Mouse (Mus musculus): Measurements from ENCODE around the gene Dao. TPM values are rescaled to one million over a fixed set of nuclear protein-coding genes. Genes with fewer than 3 reads are reported as not detected.

The Dao gene
- total and polyA plus RNA-seq, 3 experiments: 1.4 to 3.6 (median 1.9) TPM

DNA sequence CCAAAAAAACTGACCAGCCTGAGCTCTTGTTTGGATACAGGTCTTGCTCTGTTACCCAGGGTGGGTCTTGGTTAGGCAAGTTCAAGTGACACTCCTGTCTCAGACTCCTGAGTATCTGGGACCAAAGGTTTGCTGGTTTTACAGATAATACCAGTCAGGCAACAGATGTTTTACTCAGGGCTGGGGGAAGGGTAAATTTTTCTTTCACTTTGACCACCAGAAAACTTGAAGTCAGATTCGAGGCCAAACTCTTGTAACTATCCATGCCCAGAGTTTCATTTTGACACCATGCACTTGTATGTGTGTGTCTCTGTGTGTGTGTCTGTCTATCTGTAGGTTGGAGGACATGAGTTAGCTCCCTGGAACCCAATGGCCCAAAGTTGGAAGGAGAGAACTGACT is 23.0 kb upstream of the Dao start (continued):
- TF ChIP-seq TBP (conservative IDR thresholded peaks at IDR 0.05; ENCODE audit: low read depth, low read length) (no peak), RCOR1 (conservative IDR thresholded peaks at IDR 0.05; ENCODE audit: low read depth, low read length) (no peak), ZKSCAN1 (IDR thresholded peaks at IDR 0.05; ENCODE audit: borderline replicate concordance, low read depth, low read length) (no peak), MAFK (IDR thresholded peaks at IDR 0.05; ENCODE audit: insufficient replicate concordance, low read length) (no peak)

DNA sequence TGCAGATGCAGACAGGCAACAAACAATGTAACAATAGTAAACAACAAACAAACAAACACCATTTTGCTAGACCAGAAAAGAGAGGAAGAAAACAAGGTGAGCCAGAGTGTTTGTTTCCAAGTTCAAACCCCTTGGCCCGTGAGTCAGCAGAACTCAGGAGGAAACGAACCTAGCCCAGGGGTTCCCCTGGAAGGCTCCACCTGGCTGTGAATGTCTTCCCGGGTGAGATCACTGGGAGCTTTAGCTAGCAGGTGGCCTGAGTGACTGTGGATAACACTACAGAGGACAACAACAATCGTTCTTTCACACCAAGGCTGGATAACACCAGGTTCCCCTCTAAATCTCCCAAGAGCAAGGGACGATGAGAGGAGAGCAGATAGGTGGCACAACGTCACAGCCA is 22.3 kb upstream of the Dao start:
- Histone ChIP-seq H3K79me2 (replicated peaks; ENCODE audit: control insufficient read depth, extremely low read depth, insufficient read depth, poor library complexity, severe bottlenecking) (no peaks in the 10 kb centered on the region), H3K36me3 (replicated peaks in 1 of 2; ENCODE audit: control insufficient read depth in 1 of 2, insufficient read depth in 1 of 2, low read length in 1 of 2) (peaks cover 17 to 65% of the 10 kb centered on the region in 2 experiments), H3K27ac (ENCODE audit: insufficient read depth, low read depth) (peak overlapping the region; percentile 63), H3K4me2 (ENCODE audit: insufficient read depth, low read depth, poor library complexity, severe bottlenecking) (peak overlapping the region; percentile 16; the same call in 1 of the 2 replicates), H3K4me3 (replicated peaks in 1 of 3; ENCODE audit: low read depth in 2 of 3, low read length in 2 of 3, poor library complexity in 1 of 3) (peak overlapping the region in 1 of 3 experiments; percentile 46), H3K4me1 (ENCODE audit: control insufficient read depth in 1 of 2, insufficient read depth in 2 of 2) (peaks cover 21 to 67% of the 10 kb centered on the region in 2 experiments), H3K9me3 (replicated peaks; ENCODE audit: low read length) (no peaks in the 10 kb centered on the region), H3K9ac (ENCODE audit: insufficient read depth, low read depth) (no peak overlapping the region), H3K27me3 (replicated peaks) (no peaks in the 10 kb centered on the region)
- in situ Hi-C loops (cut with MboI; ENCODE audit: low pct_ligation_motif_present, low pct_unique_long_range_greater_than_20kb, low sequenced_read_pairs) (no loop called here), dilution Hi-C loops (cut with MboI; ENCODE audit: extremely low pct_ligation_motif_present, extremely low pct_unique_long_range_greater_than_20kb, low sequenced_read_pairs) (no loop called here)
- TF ChIP-seq BHLHE40 (IDR thresholded peaks at IDR 0.05; ENCODE audit: low read depth, low read length) (peak; percentile 15; the same call in 1 of the 2 replicates), MAFK (IDR thresholded peaks at IDR 0.05; ENCODE audit: insufficient replicate concordance, low read length) (peak; percentile 24; the same call in 1 of the 2 replicates), JUN (IDR thresholded peaks at IDR 0.05; ENCODE audit: insufficient read depth, low read depth, low read length) (no peak), USF1 (IDR thresholded peaks at IDR 0.05; ENCODE audit: low read depth, low read length) (no peak)
- no peak for DNase-seq (ENCODE audit: extremely low read depth)

DNA sequence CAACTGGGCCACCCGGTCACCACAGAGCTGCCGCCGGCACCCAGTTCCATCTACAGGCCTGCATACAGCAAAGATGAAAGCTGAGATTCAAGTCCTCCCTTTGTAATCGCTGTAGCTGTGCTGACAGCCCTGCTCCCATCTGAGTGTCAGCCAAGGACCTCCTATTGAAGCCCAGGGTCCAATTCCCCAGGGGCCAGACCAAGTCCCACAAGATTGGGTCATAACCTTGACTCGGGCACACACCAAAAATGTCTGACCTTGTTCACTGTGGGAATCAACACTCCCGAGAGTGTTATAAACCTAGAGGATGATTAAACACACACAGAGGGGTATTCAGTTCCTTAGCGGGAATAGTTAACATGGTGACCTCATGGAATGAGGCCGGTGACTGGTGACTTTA is 21.7 kb upstream of the Dao start:
- no peak overlapping the region for H3K9ac ChIP-seq (ENCODE audit: insufficient read depth, low read depth)
- no peak overlapping the region for H3K4me3 ChIP-seq (replicated peaks in 1 of 3; ENCODE audit: low read depth in 2 of 3, low read length in 2 of 3, poor library complexity in 1 of 3)

DNA sequence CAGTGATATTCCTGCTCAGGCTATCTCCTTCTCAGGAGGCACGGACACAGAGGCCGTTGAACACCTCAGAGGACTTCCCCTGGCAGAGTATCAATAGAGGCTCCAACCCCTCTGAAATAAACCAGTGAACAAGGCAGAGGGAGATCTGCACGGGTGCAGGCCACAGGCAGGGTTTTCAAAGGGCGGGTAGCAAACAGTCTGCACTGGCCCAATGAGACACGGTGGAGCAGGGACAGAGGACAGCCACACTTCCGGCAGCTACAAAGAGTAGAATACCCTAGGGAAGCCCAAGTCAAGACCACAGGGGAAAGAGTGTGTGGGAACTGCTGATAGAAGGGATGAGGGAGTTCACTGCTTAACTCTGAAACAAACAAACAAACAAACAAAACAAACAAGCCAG is 20.0 kb upstream of the Dao start:
- Histone ChIP-seq H3K4me2 (ENCODE audit: insufficient read depth, low read depth, poor library complexity, severe bottlenecking) (no peak overlapping the region), H3K9me3 (replicated peaks; ENCODE audit: low read length) (no peaks in the 10 kb centered on the region), H3K4me1 (ENCODE audit: control insufficient read depth in 1 of 2, insufficient read depth in 2 of 2) (peaks cover 22 to 80% of the 10 kb centered on the region in 2 experiments), H3K79me2 (replicated peaks; ENCODE audit: control insufficient read depth, extremely low read depth, insufficient read depth, poor library complexity, severe bottlenecking) (no peaks in the 10 kb centered on the region), H3K36me3 (replicated peaks in 1 of 2; ENCODE audit: control insufficient read depth in 1 of 2, insufficient read depth in 1 of 2, low read length in 1 of 2) (peaks cover 8 to 54% of the 10 kb centered on the region in 2 experiments), H3K9ac (ENCODE audit: insufficient read depth, low read depth) (no peak overlapping the region), H3K27ac (ENCODE audit: insufficient read depth, low read depth) (no peak overlapping the region), H3K27me3 (replicated peaks) (no peaks in the 10 kb centered on the region), H3K4me3 (replicated peaks in 1 of 3; ENCODE audit: low read depth in 2 of 3, low read length in 2 of 3, poor library complexity in 1 of 3) (no peak overlapping the region)
- dilution Hi-C loops (cut with MboI; ENCODE audit: extremely low pct_ligation_motif_present, extremely low pct_unique_long_range_greater_than_20kb, low sequenced_read_pairs): no loop called here
- in situ Hi-C loops (cut with MboI; ENCODE audit: low pct_ligation_motif_present, low pct_unique_long_range_greater_than_20kb, low sequenced_read_pairs): no loop called here
- no peak for TF ChIP-seq BHLHE40 (IDR thresholded peaks at IDR 0.05; ENCODE audit: low read depth, low read length)
- no peak for TF ChIP-seq TBP (conservative IDR thresholded peaks at IDR 0.05; ENCODE audit: low read depth, low read length)
- DNase-seq (ENCODE audit: extremely low read depth): no peak

More for the DNA sequence above, 21.7 kb upstream of the Dao start:
- no peaks in the 10 kb centered on the region for H3K79me2 ChIP-seq (replicated peaks; ENCODE audit: control insufficient read depth, extremely low read depth, insufficient read depth, poor library complexity, severe bottlenecking)
- H3K4me1 ChIP-seq (ENCODE audit: control insufficient read depth in 1 of 2, insufficient read depth in 2 of 2): peaks cover 22 to 68% of the 10 kb centered on the region in 2 experiments
- TF ChIP-seq MAZ (IDR thresholded peaks at IDR 0.05; ENCODE audit: low read depth, low read length) (no peak), ZMIZ1 (IDR thresholded peaks at IDR 0.05; ENCODE audit: low read depth, low read length) (no peak), CHD1 (IDR thresholded peaks at IDR 0.05; ENCODE audit: low read depth, low read length) (no peak)
- H3K36me3 ChIP-seq (replicated peaks in 1 of 2; ENCODE audit: control insufficient read depth in 1 of 2, insufficient read depth in 1 of 2, low read length in 1 of 2): peaks cover 17 to 63% of the 10 kb centered on the region in 2 experiments
- no peaks in the 10 kb centered on the region for H3K9me3 ChIP-seq (replicated peaks; ENCODE audit: low read length)
- H3K4me2 ChIP-seq (ENCODE audit: insufficient read depth, low read depth, poor library complexity, severe bottlenecking): no peak overlapping the region
- dilution Hi-C loops (cut with MboI; ENCODE audit: extremely low pct_ligation_motif_present, extremely low pct_unique_long_range_greater_than_20kb, low sequenced_read_pairs) (no loop called here), in situ Hi-C loops (cut with MboI; ENCODE audit: low pct_ligation_motif_present, low pct_unique_long_range_greater_than_20kb, low sequenced_read_pairs) (no loop called here)
- H3K27ac ChIP-seq (ENCODE audit: insufficient read depth, low read depth): no peak overlapping the region; the same call in 1 of the 2 replicates
- no peaks in the 10 kb centered on the region for H3K27me3 ChIP-seq (replicated peaks)
- no peak for DNase-seq (ENCODE audit: extremely low read depth)

All from CH12.LX (cell line).